Mouse (Mus musculus) ES-Bruce4 (cell line): ENCODE data around the gene Gm10282.

Source experiments
- CTCF ChIP-seq: IDR thresholded peaks from one replicate; pipeline ENCODE4 v1.8.1; 2011; ENCODE audit warnings: low read depth, low read length
- EP300 ChIP-seq: IDR thresholded peaks from 2 replicates; pipeline ENCODE4 v1.6.1; 2011; ENCODE audit warnings: low read depth, low read length; ENCODE audit not compliant: insufficient read depth
- POLR2A ChIP-seq: IDR thresholded peaks from one replicate; pipeline ENCODE4 v1.8.1; 2011; ENCODE audit warnings: low read length; ENCODE audit not compliant: insufficient read depth

DNA sequence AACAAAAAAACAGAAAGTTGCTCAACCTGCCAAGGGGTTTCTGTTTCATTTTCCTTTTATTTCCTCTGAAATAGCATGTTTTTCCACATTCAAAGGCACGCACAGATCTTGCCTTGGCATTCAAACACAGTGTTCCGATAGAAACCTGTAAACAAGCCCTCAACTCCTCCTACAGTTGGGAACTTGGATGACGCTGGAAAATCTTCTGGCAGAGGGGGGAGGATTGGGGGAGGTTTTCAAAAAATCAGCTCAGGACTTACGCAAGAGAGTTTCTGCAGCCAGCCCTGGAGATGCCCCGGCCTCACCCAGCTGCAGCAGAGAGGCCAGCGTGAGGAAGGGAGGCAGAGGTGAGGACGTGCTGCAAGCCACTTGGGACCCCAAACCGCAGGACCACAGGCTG is 1.4 kb downstream of the Gm10282 start:
- TF ChIP-seq CTCF (no peak), POLR2A (no peak), EP300 (no peak)
